Mouse (Mus musculus) testis, adult 2 months (tissue): Measurements from ENCODE around the gene F830045P16Rik.
A peak's percentile ranks its signal among the peaks of the same experiment; 100 is the strongest.

Source experiments
- CTCF ChIP-seq: fragments of 200-500 bp; IDR thresholded peaks from 2 replicates; pipeline ENCODE4 v1.5.1; 2012; ENCODE audit warnings: low read depth, mild to moderate bottlenecking, inconsistent platforms, low read length, moderate library complexity; ENCODE audit not compliant: control insufficient read depth, insufficient read depth, insufficient replicate concordance
- POLR2A ChIP-seq: fragments of 200-500 bp; IDR thresholded peaks from 2 replicates; pipeline ENCODE4 v1.6.1; 2012; ENCODE audit warnings: low read depth, mild to moderate bottlenecking, inconsistent platforms, low read length, moderate library complexity; ENCODE audit not compliant: control insufficient read depth

DNA sequence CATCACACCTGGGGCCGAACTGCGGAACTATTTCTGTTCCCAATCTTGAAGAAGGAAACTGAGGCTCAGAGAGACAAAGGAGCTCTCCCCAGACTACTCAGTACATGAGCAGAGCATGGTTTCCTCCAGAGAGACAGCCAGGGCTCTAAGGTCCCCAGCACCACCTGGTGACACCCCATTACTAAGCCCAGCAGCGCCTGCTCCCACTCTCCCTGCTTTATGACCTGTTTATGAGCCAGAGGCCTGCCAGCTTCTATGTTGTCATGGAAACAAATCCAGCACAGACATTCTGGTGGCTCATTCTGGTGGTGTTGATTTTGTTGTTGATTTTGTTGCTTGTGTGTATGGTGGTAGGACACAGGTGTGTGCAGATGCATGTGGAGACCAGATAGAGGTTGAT lies 3.6 kb upstream of the F830045P16Rik start:
- TF ChIP-seq CTCF (no peak), POLR2A (peak; percentile 34; the same call in 1 of the 2 replicates)
